Mouse (Mus musculus): ENCODE measurements around the gene Gm26566.
"Not testable (repeated sequence)": the region's sequence is repeated elsewhere in the genome, so short reads cannot be mapped to it uniquely, and the experiment has no call there.

The Gm26566 gene

DNA sequence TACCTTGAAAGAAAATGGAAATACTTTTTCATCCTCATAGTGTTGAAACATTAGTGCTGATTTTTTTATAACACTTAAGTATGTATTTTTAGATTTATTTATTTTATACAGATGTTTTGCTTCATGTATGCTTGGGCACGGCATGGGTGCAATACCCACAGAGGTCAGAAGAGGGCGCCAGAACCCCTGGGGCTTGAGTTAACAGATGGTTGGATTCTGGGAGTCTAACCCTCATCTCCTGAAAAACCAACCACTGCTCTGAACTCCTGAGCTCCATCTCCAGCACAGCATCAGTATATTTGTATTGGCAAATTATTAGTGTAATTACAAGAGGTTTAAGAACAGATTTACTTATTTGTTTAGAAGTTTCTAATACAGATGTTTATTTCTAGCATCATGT is 16.9 kb downstream of the Gm26566 start:
- DNase-seq (ENCODE audit: extremely low spot score, low spot score), result peak; percentile 83

DNA sequence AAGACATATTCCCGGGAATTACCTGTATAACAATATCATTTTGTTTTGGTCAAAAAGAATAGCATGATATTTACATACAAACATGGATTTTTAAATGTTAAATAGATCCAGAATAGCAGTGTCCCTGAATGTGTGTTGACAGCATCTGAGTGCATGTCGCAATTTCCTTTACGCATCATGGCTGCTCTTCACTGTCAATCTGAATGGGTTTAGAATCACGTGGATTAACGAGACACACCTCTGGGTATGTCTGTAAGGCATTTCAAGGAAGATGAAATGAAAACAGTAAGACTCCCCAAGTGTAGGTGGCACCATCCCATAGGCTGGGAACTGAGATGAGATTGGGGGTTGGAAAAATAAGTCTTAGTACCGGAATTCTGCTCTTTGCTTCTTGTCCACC is 17.4 kb downstream of the Gm26566 start:
- no peak for DNase-seq (ENCODE audit: extremely low spot score, low spot score)

DNA sequence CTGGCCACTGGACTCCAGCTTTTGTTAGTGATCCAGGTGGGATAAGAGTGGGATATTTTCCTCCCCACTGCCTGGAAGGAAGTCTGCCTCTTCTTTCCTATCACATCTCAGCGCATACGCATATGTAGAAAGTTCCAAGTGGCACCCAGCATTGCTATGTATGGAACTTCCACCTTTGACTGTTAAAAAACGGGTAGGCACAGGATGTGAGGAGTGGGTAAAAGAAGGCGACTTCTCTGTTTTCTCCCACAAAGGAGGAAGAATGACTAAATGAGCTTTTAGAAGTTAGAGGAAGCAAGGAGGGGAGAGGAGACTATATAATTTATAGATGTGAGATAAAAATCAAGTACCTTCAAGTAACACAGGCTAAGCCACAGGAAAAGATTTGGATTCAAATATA is 19.8 kb downstream of the Gm26566 start:
- no peak for DNase-seq (ENCODE audit: extremely low spot score, low spot score)

DNA sequence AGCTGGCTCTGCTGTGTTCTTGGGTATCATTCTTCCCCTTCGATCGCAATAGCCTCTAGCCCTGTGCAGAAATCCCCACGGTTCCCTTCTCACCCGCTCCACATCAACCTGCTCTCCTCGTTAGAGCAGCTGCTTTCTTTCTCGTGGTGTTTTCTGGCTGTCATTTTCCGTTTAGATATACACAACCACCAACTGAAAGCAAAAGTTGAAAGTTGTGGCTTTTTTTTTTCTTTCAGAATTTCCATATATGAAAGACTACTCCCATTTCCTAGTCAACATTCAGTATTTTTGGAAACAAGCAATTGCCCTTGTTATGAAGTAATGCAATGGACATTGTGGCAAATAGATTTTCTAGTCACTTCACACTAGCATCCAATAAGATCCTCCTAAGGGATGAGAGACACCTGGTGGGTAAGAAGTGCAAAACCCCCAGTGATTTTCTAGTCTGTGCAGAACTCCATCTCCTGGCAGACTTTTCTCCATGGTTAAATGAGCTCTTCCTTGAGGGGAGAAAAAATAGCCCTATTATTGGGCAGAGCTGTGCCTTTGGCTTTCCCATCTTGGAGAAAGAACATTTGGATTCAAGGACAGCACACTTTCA is 21.3 kb downstream of the Gm26566 start:
- no peak for DNase-seq (ENCODE audit: extremely low spot score, low spot score)

DNA sequence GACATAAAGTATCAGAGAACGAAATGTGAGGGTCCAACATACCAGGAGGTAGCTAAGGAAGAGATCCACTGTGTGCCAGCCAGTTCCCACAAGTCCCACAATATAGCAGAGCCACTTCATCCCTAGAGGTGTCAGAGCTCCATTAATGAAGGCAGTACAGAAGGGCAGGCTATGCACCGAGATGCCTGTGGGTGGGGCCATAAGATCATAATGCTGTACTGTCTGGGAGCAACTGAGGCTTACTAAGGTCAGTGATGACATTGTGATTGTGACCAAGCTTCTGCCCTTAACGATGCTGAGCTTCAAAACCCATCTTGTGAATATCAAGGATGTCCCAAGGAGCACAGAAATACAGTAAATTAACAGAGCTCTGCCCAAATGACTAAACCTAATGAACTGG is 22.6 kb downstream of the Gm26566 start:
- no peak for DNase-seq (ENCODE audit: extremely low spot score, low spot score)

DNA sequence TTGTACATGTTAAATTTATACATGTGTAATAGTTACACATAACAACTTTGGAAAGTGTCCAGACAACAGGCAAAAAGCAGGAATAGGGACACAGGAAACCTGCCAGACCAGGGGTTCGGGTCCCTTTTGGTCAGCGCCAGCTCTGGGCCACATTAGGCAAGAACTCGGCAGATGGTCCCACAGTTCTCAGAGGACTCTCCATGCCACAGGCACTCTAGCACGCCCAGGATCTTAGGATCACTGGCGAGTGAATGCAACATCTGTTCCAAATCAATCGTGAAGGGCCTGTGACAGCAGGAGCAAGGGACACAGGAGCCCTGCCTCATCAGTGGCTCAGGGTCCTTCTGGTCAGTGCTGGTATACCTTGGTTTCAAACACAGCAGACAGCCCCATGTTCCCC is 28.3 kb downstream of the Gm26566 start:
- DNase-seq (ENCODE audit: extremely low spot score, low spot score), result no peak

DNA sequence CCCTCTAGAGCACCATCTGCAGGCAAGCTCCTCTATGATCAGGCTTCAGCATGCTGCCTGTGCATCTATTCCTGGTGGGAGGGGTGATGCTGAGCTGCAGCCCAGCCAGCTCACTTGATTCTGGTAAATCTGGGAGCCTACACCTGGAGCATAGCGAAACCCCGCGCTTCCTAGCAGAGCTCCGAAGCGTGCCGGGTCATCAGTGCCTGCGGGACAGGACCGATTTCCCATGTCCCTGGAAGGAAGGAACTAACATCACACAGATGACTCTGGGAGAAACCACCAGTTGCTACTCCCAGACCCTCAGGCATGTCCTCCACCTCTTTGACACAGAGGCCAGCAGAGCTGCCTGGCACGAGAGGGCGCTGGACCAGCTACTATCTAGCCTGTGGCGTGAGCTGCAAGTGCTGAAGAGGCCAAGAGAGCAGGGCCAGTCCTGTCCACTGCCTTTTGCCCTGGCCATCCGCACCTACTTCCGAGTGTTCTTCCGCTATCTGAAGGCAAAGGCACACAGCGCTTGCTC is 33.3 kb downstream of the Gm26566 start, which contains the start of gene Gm13271:
TSS of gene Gm13271 (plus strand) at position 51 of the 523 bp plus-strand sequence.
- not testable (repeated sequence) for DNase-seq (ENCODE audit: extremely low spot score, low spot score)

DNA sequence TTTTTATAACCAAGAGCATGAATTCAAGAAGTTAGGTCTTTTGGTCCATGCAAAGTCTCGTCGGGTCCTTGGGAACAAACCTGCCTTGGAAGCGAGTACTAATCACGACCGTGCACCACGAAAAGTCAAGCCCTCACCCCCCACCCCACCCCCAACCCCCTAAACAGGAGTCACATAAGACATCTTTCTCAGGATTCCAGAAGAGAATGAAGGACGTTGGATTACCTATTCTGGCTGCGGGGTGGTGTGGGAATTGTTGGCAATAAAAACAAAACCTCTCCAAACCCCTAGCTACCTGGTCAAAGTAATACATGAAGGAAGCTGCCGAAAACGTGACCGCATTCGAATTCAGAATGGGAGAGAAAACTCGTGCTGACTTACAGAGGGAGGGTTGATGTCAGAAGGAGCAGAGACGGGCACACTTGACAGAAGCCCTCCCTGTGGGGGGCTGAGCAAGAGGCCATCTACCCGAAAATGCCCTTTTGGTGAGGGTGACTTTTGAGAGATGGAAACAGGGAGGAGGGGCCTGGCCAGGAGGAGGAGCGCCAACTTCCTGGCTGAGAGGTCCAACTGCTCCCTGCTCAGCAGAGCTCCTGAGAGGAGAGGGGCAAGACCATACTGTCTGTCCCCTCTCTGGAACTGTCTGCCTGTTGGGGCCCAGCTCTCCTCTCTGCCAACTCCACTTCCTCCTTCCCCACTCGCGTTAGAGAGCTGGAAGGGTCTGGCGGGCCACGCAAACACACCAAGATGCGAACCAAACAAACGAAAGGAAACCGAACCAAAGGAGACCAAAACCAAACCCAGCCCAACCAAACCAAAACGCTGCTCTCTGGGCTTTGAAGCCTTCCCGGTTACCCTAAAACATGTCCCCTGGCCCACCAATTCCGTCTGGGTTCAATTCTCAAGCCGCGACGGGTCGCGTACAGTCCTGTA is 35.2 kb downstream of the Gm26566 start:
- peak; percentile 65 for DNase-seq (ENCODE audit: extremely low spot score, low spot score)

DNA sequence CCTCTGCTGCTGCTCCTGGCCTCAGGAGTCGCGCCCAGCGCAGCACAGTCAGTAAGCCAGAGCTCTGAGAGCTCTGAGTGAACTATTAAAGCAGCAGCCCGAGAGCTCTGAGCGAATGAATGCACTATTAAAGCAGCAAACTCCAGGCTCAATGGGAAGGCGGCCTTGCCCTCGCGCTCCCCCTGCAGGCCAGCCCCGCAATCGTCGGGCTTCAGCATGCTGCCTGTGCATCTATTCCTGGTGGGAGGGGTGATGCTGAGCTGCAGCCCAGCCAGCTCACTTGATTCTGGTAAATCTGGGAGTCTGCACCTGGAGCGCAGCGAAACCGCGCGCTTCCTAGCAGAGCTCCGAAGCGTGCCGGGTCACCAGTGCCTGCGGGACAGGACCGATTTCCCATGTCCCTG is 36.0 kb downstream of the Gm26566 start:
- peak; percentile 83 for DNase-seq (ENCODE audit: extremely low spot score, low spot score)

DNA sequence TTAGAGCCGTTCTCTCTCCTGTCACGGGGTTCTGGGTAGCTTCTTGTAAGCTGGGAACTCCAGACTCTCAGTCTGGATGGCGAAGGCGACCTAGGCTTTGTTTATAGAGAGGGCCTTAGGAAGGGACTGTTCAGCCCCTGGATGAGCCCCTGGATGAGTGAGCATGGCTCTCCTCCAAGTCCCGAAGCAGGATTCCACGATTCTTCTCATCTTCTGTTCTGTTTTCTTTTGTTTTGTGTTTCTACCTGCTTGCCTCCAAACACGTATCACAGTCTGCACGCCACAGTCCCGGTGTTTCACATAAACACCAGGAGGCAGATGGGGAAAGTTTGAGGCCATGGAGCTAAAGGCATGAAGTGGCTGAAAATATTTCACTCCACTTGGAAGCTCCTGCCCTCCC is 37.1 kb downstream of the Gm26566 start:
- DNase-seq (ENCODE audit: extremely low spot score, low spot score), result not testable (repeated sequence)

DNA sequence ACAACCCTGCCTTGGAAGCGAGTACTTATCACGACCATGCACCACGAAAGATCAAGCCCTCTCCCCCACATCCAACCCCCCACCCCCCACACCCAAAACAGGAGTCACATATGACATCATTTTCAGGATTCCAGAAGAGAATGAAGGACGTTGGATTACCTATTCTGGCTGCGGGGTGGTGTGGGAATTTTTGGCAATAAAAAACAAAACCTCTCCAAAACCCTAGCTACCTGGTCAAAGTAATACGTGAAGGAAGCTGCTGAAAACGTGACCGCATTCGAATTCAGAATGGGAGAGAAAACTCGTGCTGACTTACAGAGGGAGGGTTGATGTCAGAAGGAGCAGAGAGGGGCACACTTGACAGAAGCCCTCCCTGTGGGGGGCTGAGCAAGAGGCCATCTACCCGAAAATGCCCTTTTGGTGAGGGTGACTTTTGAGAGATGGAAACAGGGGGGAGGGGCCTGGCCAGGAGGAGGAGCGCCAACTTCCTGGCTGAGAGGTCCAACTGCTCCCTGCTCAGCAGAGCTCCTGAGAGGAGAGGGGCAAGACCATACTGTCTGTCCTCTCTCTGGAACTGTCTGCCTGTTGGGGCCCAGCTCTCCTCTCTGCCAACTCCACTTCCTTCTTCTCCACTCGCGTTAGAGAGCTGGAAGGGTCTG is 38.1 kb downstream of the Gm26566 start, which contains the start of gene Gm13283:
TSS of gene Gm13283 (plus strand) at position 510 of the 659 bp plus-strand sequence.
- not testable (repeated sequence) for DNase-seq (ENCODE audit: extremely low spot score, low spot score)

DNA sequence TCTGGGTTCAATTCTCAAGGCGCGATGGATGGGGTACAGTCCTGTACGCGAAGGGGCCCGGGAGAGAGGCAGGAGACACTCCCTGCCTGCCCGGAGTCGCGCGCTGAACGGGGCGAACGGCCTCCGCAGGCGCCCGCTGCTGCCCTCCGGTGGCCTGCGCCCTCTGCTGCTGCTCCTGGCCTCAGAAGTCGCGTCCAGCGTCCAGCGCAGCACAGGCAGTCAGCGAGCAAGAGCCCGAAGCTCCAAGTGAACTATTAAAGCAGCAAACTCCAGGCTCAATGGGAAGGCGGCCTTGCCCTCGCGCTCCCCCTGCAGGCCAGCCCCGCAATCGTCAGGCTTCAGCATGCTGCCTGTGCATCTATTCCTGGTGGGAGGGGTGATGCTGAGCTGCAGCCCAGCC is 38.8 kb downstream of the Gm26566 start:
- DNase-seq (ENCODE audit: extremely low spot score, low spot score), result peak; percentile 57

DNA sequence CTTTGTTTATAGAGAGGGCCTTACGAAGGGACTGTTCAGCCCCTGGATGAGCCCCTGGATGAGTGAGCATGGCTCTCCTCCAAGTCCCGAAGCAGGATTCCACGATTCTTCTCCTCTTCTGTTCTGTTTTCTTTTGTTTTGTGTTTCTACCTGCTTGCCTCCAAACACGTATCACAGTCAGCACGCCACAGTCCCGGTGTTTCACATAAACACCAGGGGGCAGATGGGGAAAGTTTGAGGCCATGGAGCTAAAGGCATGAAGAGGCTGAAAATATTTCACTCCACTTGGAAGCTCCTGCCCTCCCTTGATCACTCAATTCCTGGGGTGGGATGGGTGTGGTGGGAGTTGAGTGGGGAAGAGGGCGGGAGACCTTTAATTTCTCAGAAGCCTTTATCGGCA is 40.2 kb downstream of the Gm26566 start:
- not testable (repeated sequence) for DNase-seq (ENCODE audit: extremely low spot score, low spot score)

DNA sequence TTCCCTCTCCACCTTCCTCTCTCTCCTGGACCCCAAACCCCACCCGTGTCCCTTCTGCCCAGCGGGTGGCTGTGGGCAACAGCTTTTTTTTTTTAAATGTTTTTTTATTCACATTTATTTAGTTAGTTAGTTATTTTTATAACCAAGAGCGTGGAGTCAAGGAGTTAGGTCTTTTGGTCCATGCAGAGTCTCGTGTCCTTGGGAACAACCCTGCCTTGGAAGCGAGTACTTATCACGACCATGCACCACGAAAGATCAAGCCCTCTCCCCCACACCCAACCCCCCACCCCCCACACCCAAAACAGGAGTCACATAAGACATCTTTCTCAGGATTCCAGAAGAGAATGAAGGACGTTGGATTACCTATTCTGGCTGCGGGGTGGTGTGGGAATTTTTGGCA is 40.7 kb downstream of the Gm26566 start:
- DNase-seq (ENCODE audit: extremely low spot score, low spot score), result not testable (repeated sequence)

DNA sequence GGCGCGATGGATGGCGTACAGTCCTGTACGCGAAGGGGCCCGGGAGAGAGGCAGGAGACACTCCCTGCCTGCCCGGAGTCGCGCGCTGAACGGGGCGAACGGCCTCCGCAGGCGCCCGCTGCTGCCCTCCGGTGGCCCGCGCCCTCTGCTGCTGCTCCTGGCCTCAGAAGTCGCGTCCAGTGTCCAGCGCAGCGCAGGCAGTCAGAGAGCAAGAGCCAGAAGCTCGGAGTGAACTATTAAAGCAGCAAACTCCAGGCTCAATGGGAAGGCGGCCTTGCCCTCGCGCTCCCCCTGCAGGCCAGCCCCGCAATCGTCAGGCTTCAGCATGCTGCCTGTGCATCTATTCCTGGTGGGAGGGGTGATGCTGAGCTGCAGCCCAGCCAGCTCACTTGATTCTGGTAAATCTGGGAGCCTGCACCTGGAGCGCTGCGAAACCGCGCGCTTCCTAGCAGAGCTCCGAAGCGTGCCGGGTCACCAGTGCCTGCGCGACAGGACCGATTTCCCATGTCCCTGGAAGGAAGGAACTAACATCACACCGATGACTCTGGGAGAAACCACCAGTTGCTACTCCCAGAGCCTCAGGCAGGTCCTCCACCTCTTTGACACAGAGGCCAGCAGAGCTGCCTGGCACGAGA is 41.9 kb downstream of the Gm26566 start:
- peak; percentile 63 for DNase-seq (ENCODE audit: extremely low spot score, low spot score)
